Mouse (Mus musculus): ENCODE data around the gene Sf1.

GRCm38 (mm10) chr19:6420481-6421210 lies 57.2 kb downstream of the Sf1 start:
- TF ChIP-seq CTCF (IDR thresholded peaks at IDR 0.05; ENCODE audit: extremely low read depth, insufficient read length, insufficient replicate concordance, low read depth, low read length) (no peak), POLR2A (IDR thresholded peaks at IDR 0.05; ENCODE audit: low read depth, low read length) (no peak)
